Mouse (Mus musculus) gastrocnemius, postnatal 4 days (tissue): ENCODE results near the gene Rps15a. TPM values are rescaled to one million over a fixed set of nuclear protein-coding genes. Genes with fewer than 3 reads are reported as not detected.

Experiments used
- DNase-seq, 2 experiments: peaks; one replicate each; pipeline ENCODE4 v3.0.0; 2021 to 2022; ENCODE audit warnings: low spot score in 2 of 2, mixed read lengths in 2 of 2
- long read RNA-seq, 2 experiments: library from polyadenylated mRNA; stranded (forward); transcript quantifications; one replicate each; pipeline ENCODE4 v2.0.0; 2021
- total RNA-seq, 2 experiments: library from RNA; stranded (reverse); gene quantifications; 2 replicates each; pipeline ENCODE4 v1.2.3; 2021

The Rps15a gene
- 1,000 to 10,000 TPM in 1 of 2 experiments, 100 to 1,000 TPM in 1; 963 to 1,014 TPM for total RNA-seq
- long read RNA-seq, experiment 1, full-length matches to known transcripts, result 208 of 215 reads
- long read RNA-seq, experiment 1, partial matches to known transcripts, result 2 of 215 reads
- long read RNA-seq, experiment 1, other reads (novel, unspliced or antisense), result 5 of 215 reads
- long read RNA-seq, experiment 2, full-length matches to known transcripts, result 270 of 275 reads
- long read RNA-seq, experiment 2, partial matches to known transcripts, result 1 of 275 reads
- long read RNA-seq, experiment 2, other reads (novel, unspliced or antisense), result 4 of 275 reads

GRCm38 (mm10) chr7:118115877-118116568 lies at the start of gene Rps15a:
Rps15a (minus strand) TSS chr7:118116188.
- DNase-seq, result peak; percentile 81 to 95

GRCm38 (mm10) chr7:118163006-118163405 lies 47.0 kb upstream of the Rps15a start:
- DNase-seq, result no peak

GRCm38 (mm10) chr7:118160121-118160520 lies 44.1 kb upstream of the Rps15a start:
- DNase-seq, result no peak

GRCm38 (mm10) chr7:118156461-118156860 lies 40.5 kb upstream of the Rps15a start:
- DNase-seq, result no peak

- no peak for DNase-seq
Measured at GRCm38 (mm10) chr7:118154150-118154549, 38.2 kb upstream of the Rps15a start.

- DNase-seq, result no peak
Measured at GRCm38 (mm10) chr7:118143602-118144001, 27.6 kb upstream of the Rps15a start.

GRCm38 (mm10) chr7:118143123-118143522 lies 27.1 kb upstream of the Rps15a start:
- DNase-seq, result no peak

GRCm38 (mm10) chr7:118141271-118141670 lies 25.3 kb upstream of the Rps15a start:
- DNase-seq, result no peak

- DNase-seq, result no peak
Measured at GRCm38 (mm10) chr7:118135128-118135527, 19.1 kb upstream of the Rps15a start.

GRCm38 (mm10) chr7:118129430-118130041 lies 13.5 kb upstream of the Rps15a start, which contains the start of gene Arl6ip1:
Arl6ip1 (minus strand) TSS chr7:118129662.
- DNase-seq, result peak; percentile 87 to 96

- DNase-seq, result peak; percentile 19 to 27
Measured at GRCm38 (mm10) chr7:118128925-118129429, 13.0 kb upstream of the Rps15a start.

- no peak for DNase-seq
Measured at GRCm38 (mm10) chr7:118126219-118126875, 10.4 kb upstream of the Rps15a start.

GRCm38 (mm10) chr7:118125736-118126135 lies 9.7 kb upstream of the Rps15a start:
- no peak for DNase-seq

- DNase-seq, result no peak
Measured at GRCm38 (mm10) chr7:118123512-118124411, 7.8 kb upstream of the Rps15a start.

- DNase-seq, result no peak
Measured at GRCm38 (mm10) chr7:118122235-118122634, 6.2 kb upstream of the Rps15a start.

GRCm38 (mm10) chr7:118120654-118121053 lies 4.7 kb upstream of the Rps15a start:
- DNase-seq, result no peak

- DNase-seq, result no peak
Measured at GRCm38 (mm10) chr7:118119946-118120345, 4.0 kb upstream of the Rps15a start.

GRCm38 (mm10) chr7:118119142-118119541 lies 3.2 kb upstream of the Rps15a start:
- DNase-seq, result no peak

GRCm38 (mm10) chr7:118118426-118118825 lies 2.4 kb upstream of the Rps15a start:
- DNase-seq, result no peak

GRCm38 (mm10) chr7:118117539-118118210 lies 1.7 kb upstream of the Rps15a start:
- no peak for DNase-seq
